Mouse (Mus musculus) urinary bladder, postnatal 25 days (tissue): ENCODE data around the gene Astn2.

ENCODE experiments used
- DNase-seq: peaks from one replicate; pipeline ENCODE4 v3.0.0; 2022; ENCODE audit warnings: low spot score

Astn2 gene

GRCm38 (mm10) chr4:66310315-66311020 lies 93.9 kb downstream of the Astn2 start:
- DNase-seq: no peak

GRCm38 (mm10) chr4:66306377-66306776 lies 98.0 kb downstream of the Astn2 start:
- DNase-seq: no peak

DNA sequence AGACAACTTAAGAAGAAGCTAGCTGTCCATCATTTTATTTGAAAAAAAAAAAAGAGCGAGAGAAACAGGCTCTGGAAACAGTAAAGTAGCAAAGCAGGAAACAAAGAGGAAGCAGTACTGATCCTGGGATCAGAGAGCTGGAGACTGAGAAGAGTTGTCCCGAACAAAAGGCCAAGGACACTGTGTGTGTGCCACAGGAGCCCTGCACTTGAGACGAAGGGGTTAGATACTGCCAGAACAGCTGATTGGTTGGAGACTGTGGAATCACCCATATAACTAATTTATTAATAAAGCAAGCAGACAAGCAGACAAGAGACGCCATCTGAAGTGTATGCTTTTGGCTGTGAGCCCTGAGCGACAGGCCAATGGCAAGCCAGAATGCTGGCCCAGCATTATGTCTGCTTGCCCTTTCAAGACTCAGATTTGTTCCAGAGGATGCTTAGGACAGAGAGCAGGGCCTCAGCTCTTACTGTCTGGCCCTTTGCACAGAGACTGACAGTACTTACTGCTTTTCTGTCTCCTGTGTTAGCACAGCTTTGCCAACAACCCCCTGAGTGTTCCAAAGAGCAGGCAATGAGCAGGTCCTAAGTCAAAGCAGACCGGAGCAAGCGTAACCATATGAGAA lies 101.6 kb downstream of the Astn2 start:
- no peak for DNase-seq

DNA sequence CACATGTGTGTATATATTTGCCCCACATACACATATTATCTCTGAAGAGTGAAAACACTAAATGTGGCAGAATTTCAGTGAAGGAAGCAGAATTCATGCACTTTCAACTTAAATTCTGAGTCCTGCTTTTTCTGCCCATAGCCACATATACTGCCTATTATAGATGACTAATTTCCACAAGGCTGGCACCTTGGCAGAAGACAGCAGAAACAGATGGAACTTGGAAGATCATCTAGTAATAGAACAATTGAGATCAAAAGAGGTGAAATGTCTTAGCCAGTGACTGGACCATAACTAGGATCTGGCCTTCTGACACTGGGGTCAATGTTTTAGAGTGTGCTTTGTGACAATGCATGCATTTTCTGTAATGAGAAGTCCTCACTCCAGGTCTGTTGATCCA lies 119.4 kb downstream of the Astn2 start:
- no peak for DNase-seq

DNA sequence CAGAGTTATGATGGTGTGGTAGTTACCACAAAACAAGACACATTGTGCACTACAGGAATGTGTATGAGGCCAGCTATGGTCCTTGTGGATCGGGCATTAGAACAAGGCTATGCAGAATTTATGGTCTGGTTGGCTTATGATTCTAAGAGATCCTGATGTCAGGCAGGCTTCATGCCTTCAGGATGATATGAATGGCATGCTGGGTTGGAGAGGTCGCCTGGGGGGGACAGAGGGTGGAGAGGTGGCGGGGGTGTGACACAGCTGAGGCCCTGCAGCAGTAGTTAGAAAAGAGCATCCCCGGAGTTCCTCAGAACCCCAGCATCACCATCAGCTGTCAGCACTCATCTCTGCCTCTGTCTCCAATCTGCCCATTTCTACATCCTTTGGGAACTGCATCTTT lies 128.3 kb downstream of the Astn2 start:
- DNase-seq: no peak

DNA sequence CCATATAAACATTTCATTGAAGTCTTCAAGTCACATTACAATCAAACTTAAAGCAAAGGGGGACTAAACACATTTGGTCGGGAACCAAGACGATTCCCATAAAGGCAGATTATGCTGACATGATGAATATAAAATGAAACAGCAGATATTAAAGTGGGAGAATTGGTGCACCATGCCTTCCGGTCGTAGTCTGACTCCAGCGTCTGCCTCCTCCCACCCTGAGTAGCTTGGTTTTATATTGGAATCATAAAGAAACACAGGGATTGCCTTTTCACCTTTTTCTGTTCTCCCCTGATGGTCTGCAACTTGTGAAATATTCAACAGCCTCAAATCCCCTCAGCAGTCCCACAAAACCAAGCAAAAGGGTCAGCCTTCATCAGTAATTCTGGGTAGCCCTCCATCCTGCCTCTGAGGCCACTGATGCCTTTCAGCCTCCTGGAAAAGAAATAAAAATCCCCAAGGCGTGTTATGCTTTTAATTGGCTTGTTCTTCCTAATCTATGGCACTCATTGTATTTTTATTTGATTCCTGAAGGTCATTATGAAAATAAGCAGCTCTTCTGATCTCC lies 132.8 kb downstream of the Astn2 start:
- DNase-seq: no peak

- no peak for DNase-seq
Measured at GRCm38 (mm10) chr4:66264031-66264430, 140.4 kb downstream of the Astn2 start.

- DNase-seq: no peak
Measured at GRCm38 (mm10) chr4:66261276-66261675, 143.1 kb downstream of the Astn2 start.

GRCm38 (mm10) chr4:66258905-66259304 lies 145.5 kb downstream of the Astn2 start:
- no peak for DNase-seq

DNA sequence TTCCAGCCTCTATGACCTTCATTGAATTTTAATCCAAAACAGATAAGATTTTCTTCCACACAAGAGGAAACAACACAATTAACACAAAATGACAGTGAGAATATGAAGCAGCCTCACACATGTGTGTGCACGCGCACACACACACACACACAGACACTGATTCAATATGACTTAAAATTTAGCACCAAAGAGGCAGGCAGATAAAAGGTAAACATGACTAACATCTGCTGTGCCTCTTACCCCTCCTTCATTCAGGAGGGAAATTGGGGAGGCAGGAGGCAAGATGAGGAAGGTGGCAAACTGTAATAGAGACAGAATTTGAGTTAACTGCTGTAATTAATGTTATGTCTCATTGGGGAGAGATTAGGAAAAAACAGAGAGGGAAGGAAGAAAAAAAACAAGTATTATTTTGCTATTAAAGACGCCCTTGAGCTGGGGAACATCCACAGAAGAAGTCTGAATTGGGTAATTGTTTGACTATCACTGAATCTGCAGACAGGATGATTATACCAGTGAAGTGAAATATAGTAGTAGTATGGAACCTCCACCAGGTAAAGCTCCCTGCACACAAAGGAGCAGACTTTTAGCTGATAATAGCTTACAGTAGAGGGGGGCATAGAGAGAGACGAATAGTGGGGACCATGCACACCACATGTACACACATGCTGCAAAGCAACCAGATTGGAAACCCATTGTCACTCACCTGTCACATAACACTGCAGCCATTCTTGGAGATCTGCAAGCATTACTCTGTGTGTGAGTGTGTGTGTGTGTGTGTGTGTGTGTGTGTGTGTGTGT lies 149.5 kb downstream of the Astn2 start:
- no peak for DNase-seq

DNA sequence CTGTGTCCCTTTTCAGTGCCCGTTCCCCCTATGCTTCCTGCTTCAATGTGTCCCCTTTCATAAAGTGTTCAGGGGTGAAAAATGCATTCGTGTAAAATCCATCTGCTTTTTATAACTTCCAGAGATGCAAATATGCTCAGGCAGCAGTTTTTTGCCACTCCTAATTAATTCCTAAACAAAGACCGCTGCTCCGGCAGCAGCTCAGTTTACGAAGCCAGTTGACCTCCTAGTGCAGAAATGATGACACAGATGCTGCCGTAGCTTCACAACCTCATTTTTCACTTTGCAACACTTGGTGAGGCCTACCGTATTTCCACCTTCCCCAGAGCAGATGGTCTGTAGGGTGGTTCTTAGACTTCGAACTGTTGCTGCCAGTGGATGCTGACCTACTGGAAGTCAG lies 155.9 kb downstream of the Astn2 start:
- DNase-seq: no peak

- no peak for DNase-seq
Measured at GRCm38 (mm10) chr4:66242683-66243082, 161.7 kb downstream of the Astn2 start.

DNA sequence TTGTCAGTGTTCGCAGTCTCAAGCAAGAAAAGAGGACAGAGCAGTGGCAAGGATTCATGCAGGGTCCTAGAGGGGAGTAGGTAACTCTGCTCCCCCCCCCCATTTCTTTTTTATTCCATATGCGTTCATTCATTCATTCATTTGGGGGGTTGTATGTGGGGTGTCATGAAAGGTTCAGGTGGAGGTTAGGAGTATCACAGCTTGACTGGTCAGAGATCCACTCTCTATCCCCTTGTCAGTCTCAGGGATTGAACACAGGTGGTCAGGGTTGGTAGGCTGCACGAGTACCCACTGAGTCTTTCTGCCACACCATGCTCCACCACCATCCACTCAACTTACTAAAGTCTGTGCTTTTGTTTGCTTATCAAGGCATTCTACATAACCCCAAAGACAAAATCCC lies 171.6 kb downstream of the Astn2 start:
- no peak for DNase-seq

- no peak for DNase-seq
Measured at GRCm38 (mm10) chr4:66232350-66232749, 172.1 kb downstream of the Astn2 start.

GRCm38 (mm10) chr4:66230735-66231134 lies 173.7 kb downstream of the Astn2 start:
- DNase-seq: no peak

DNA sequence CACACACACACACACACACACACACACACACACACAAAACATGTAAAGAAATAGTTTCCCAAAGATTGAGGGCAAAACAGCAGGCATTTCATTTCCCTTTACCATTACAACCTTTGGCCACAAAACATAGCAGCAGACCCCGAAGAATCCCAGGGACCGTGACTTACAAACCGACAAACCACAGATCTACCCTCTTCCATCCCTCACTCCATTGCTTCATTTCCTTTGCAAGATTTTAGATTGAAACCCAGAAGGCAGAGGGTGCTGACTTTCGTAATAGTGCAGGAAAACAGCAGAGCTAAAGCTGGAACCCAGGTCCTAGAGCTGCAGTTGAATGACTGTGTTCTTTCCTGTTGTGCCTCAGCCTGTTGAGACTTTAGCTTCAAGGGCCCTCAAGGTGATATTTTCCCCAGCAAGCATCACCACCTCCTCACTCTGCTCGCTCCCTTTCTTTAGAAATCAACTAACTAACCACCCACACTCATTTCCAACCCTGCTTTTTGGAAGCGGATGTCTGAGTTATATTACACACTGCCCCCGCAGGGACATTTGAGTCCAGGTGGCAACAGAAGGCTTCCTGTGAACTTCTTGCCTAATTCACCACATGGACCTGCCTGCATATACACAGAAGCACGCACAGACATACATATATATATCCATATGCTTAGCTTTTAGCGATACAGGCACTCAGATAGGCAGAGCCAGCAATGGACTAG lies 181.7 kb downstream of the Astn2 start:
- no peak for DNase-seq

DNA sequence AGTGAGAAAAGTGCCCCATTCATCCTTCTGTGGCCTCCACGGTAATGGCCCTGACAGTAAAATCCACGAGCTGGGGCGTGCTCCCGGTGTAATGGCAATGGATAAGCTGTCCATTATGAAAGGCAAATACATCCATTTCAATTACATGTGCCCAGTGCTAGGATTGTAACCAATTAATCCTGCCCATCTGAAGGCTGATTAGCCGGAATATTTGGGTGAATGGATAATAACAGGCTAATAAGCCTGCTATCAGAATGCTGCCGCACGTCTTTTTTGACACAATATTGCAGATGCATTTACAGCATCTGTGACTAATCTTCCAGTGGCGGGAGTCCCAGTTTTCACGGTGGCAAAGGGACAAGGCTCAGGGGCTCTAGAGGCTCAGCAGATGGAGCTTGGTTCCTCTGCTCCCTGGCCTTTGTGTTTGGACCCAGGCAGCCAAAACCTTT lies 189.2 kb downstream of the Astn2 start:
- no peak for DNase-seq

- DNase-seq: no peak
Measured at GRCm38 (mm10) chr4:66189636-66190035, 214.8 kb downstream of the Astn2 start.

GRCm38 (mm10) chr4:66175887-66176533 lies 228.4 kb downstream of the Astn2 start:
- no peak for DNase-seq

DNA sequence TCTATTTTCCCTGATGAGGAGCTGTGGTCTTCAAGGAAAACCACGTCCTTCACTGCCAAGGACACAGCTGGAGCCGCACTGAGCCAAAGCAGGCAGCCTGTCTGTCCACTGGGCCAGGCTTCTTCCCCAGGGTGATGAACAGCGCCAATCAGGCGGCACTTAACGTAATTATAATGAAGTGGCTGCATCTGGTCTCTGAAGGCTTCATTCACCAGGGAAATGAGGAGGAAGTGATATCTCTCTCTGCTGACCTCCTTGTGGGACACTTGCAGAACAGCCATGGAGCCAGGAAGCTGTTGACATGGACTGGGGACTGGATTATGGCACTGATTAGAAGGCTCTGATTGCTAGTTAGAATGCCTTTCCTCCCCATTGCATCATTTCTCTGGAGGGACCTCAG lies 232.8 kb downstream of the Astn2 start:
- no peak for DNase-seq

DNA sequence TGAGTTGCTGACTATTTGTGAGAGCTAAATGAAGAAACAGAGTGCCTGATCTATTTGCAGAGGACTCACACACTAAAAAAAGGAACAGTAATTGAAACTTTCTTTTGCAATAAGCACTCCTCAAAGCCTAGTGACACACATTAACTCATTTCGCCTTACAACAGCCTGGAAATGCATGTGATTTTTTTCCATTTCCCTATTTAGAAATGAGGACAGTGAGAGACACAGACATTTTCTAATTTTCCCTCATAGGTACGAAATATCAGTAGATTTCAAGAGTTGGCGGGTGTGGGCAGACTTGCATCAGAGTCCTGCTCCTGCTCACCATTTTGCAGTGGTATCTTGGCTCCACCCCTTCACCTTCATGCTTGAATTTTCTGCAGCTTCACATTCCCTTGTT lies 233.6 kb downstream of the Astn2 start:
- DNase-seq: no peak

DNA sequence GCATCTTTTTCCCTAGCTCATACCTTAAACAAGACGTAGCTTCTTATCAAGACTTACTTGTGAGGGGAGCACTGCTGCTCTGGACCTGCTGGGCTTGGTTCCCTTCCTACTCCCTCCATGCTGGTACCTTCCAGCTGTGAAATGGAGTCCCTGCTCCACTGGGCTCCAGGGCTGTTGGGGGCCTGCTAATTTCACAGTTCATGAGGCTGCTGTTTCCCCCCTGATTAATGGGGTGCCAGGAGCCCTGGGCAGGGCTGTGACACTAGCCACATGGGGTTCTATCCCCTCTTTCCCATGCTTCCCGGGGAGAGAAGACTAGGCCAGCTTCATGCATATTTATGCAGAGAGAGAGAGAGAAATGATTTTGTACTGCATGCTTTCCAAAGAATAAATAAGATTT lies 234.9 kb downstream of the Astn2 start:
- no peak for DNase-seq
